Mouse (Mus musculus) lung, embryonic 15.5 days (tissue): ENCODE measurements around the gene Ano1. TPM values are rescaled to one million over a fixed set of nuclear protein-coding genes. Genes with fewer than 3 reads are reported as not detected.
A peak's percentile ranks its signal among the peaks of the same experiment; 100 is the strongest.

Experiments used
- ATAC-seq: fragments of 200-750 bp; cut with Nextera tagmentation; 2 replicates; pipeline ENCODE4 v1.8.0; 2017; ENCODE audit warnings: moderate number of reproducible peaks, borderline replicate concordance; ENCODE audit not compliant: low FRiP score, low TSS enrichment; ENCODE audit errors: extremely low read depth
- H3K27ac ChIP-seq: fragments of 300-500 bp; sonication (generic); 2 replicates; pipeline ENCODE4 v1.5.1; 2015; ENCODE audit warnings: moderate library complexity, mild to moderate bottlenecking, inconsistent platforms
- H3K27me3 ChIP-seq: fragments of 300-500 bp; sonication (generic); 2 replicates; pipeline ENCODE4 v1.6.1; 2015; ENCODE audit warnings: inconsistent platforms
- H3K36me3 ChIP-seq: fragments of 300-500 bp; sonication (generic); 2 replicates; pipeline ENCODE4 v1.6.1; 2015; ENCODE audit warnings: inconsistent platforms
- H3K4me1 ChIP-seq: fragments of 300-500 bp; sonication (generic); 2 replicates; pipeline ENCODE4 v1.6.1; 2015; ENCODE audit warnings: inconsistent platforms
- H3K4me2 ChIP-seq: fragments of 300-500 bp; sonication (generic); 2 replicates; pipeline ENCODE4 v1.6.1; 2015; ENCODE audit warnings: inconsistent platforms, mild to moderate bottlenecking, moderate library complexity
- H3K4me3 ChIP-seq: fragments of 300-500 bp; sonication (generic); 2 replicates; pipeline ENCODE4 v1.5.1; 2015; ENCODE audit warnings: mild to moderate bottlenecking, inconsistent platforms
- H3K9ac ChIP-seq: fragments of 300-500 bp; sonication (generic); 2 replicates; pipeline ENCODE4 v1.6.1; 2015; ENCODE audit warnings: inconsistent platforms
- H3K9me3 ChIP-seq: fragments of 300-500 bp; sonication (generic); 2 replicates; pipeline ENCODE4 v1.6.1; 2016; ENCODE audit warnings: inconsistent platforms
- WGBS: fragments of 180-500 bp; shearing (Covaris S2); methylation state at CpG from one replicate; pipeline ENCODE4 v1.1.7; 2015; 5-methylcytosine and 5-hydroxymethylcytosine counted together
- polyA plus RNA-seq: library from polyadenylated mRNA; unstranded; fragments of >200 nt; fragmentation: Nextera tagmentation; extraction: Ambion mirVana; gene quantifications from 2 replicates; pipeline ENCODE4 v1.2.1, GENCODE M21; 2015

Ano1 gene
- polyA plus RNA-seq, 1 experiment from 2014 or later = 90.2 TPM

DNA sequence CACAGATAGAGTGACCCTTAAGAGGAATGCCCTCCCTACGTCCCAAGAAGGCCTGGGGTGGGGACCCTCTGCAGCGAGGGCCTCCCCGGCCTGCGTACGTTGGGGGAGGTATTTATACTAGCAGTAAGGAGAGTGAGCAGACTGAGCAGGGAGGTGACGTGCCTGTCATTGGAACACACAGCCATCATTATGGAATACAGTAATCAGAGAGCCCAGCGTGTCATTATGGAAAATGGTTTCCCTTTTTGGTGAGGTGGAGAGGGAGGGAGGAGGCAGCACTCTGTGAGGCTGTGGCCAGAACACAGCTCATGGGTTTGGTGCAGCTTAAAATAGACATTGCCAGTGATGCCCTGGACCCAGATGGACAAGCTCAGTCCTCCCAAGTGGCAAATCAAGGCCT, 11.1 kb downstream of the Ano1 start:
- Histone ChIP-seq H3K4me1 (peaks cover 51% of the 10 kb centered on the region), H3K27me3 (peaks cover 4% of the 10 kb centered on the region; the same call in 1 of the 2 replicates), H3K36me3 (no peaks in the 10 kb centered on the region), H3K27ac (peak overlapping the region; percentile 67), H3K4me3 (no peak overlapping the region), H3K9me3 (no peaks in the 10 kb centered on the region), H3K4me2 (no peak overlapping the region), H3K9ac (no peak overlapping the region)
- WGBS = 20% methylated on average over 7 of the region's 7 CpGs
- no peak for ATAC-seq

DNA sequence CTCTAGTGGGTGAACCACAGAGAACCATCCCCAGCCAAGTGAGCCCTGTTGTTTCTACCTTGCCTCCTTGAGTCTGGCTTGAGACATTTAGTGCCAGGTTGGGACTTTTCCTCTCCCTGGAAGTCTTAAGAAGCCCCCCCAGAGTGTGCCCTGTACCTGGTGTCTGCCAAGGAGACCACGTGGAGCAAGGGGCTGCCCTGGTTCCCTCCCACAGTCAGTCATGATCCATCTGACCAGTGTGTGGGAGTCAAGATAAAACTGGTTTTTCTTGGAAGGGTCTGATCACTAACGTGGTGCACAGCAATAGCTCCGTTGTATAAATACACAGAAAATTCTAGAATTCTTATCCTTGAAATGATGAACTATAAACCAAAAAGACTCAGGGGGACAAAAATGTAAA, 12.0 kb downstream of the Ano1 start:
- no peak overlapping the region for H3K9ac ChIP-seq
- no peaks in the 10 kb centered on the region for H3K36me3 ChIP-seq
- H3K9me3 ChIP-seq = no peaks in the 10 kb centered on the region
- no peak overlapping the region for H3K4me2 ChIP-seq
- H3K27ac ChIP-seq = peak overlapping the region; percentile 77; the same call in 1 of the 2 replicates
- WGBS = 3% methylated on average over 3 of the region's 3 CpGs
- peaks cover 9% of the 10 kb centered on the region; the same call in 1 of the 2 replicates for H3K27me3 ChIP-seq
- H3K4me3 ChIP-seq = no peak overlapping the region
- H3K4me1 ChIP-seq = peaks cover 51% of the 10 kb centered on the region
- 0 out of 2 replicates have a peak, but pooled peaks have one; percentile 23 for ATAC-seq

DNA sequence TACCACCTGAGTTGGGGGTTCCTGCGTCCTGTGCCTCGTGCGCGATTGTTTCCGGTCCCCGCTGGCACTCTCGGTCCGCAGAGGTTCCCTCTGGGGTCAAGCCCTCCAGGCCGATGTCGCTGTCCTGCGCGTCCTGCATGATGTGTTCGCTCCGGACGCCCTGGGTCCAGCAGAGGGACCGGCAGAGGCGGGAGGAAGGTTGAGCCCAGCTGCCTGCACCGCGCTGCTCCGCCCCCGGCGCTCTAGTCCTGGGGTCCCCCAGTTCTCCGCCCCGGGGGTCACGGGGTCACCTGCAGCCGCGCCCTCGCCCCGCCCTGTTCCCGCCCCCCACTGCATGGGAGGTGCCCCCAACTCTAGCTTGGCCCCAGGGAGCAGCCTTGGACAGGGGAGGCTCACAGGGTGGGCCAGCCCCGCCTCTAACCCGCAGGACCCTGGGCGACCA, 13.4 kb downstream of the Ano1 start:
- ATAC-seq = peak; percentile 68; the same call in 1 of the 2 replicates
- Histone ChIP-seq H3K27ac (no peak overlapping the region), H3K4me3 (peak overlapping the region; percentile 37), H3K4me1 (peaks cover 50% of the 10 kb centered on the region), H3K9ac (peak overlapping the region; percentile 18), H3K9me3 (no peaks in the 10 kb centered on the region), H3K27me3 (peaks cover 9% of the 10 kb centered on the region; the same call in 1 of the 2 replicates), H3K36me3 (no peaks in the 10 kb centered on the region), H3K4me2 (peak overlapping the region; percentile 62)
- 2% methylated on average over 33 of the region's 33 CpGs for WGBS

DNA sequence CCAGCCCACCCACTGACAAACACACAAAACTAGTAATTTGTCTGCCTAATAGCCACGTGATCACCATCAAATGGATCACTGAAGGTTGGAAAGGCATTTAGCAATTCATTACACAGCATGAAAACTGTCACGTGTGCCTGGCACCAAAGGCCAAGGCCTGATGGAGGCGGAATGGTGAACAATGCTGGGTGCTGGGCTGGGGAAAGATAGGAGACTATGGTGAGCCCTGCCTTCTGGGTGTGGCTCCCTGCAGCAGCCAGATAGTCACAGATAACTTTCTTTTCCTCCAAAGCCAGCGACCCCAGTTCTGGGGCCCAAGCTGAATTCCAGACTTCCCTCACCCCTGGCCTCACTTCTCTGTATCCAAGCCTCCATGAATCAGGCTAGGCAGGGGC, 19.9 kb downstream of the Ano1 start:
- H3K27ac ChIP-seq = no peak overlapping the region
- no peak for ATAC-seq
- no peak overlapping the region for H3K4me2 ChIP-seq
- H3K9ac ChIP-seq = no peak overlapping the region
- peaks cover 10% of the 10 kb centered on the region; the same call in 1 of the 2 replicates for H3K4me1 ChIP-seq
- H3K4me3 ChIP-seq = no peak overlapping the region
- WGBS = 40% methylated on average over 4 of the region's 4 CpGs
- H3K36me3 ChIP-seq = no peaks in the 10 kb centered on the region
- no peaks in the 10 kb centered on the region for H3K9me3 ChIP-seq
- H3K27me3 ChIP-seq = peaks cover 5% of the 10 kb centered on the region; the same call in 1 of the 2 replicates

DNA sequence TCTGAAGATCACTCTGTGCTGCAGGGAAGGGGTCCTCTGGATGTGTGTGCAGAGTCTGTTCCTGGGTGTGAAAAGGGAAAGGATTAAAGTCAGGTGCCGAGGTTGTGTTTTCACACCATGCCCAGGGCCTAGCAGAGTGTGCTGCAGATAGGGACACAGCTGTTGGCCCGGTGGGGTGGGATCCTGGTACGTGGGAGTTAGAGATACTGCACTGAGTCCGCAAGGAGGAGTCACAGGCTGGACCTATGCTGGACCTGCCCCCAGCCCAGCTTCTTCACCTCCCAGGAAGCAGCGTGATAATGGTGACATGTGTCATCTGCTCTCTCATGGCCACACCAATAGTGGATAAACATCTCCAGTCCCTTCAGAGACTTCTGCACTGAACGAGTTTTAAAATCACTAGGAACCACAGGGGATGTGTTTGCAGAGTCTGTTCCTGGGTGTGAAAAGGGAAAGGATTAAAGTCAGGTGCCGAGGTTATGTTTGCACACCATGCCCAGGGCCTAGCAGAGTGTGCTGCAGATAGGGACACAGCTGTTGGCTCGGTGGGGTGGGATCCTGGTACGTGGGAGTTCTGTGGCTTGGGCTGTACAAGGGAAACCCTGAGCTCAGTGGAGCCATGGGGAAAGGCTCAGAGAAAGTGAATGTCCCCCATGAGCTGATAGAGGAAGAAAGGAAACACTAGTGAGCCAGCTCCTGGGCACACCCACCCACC, 20.4 kb downstream of the Ano1 start:
- peak; percentile 57; the same call in 1 of the 2 replicates for ATAC-seq
- Histone ChIP-seq H3K27me3 (peaks cover 5% of the 10 kb centered on the region; the same call in 1 of the 2 replicates), H3K4me1 (peaks cover 9% of the 10 kb centered on the region; the same call in 1 of the 2 replicates), H3K27ac (no peak overlapping the region), H3K9ac (no peak overlapping the region), H3K4me3 (no peak overlapping the region), H3K4me2 (no peak overlapping the region), H3K36me3 (no peaks in the 10 kb centered on the region), H3K9me3 (no peaks in the 10 kb centered on the region)
- WGBS = 24% methylated on average over 9 of the region's 9 CpGs

DNA sequence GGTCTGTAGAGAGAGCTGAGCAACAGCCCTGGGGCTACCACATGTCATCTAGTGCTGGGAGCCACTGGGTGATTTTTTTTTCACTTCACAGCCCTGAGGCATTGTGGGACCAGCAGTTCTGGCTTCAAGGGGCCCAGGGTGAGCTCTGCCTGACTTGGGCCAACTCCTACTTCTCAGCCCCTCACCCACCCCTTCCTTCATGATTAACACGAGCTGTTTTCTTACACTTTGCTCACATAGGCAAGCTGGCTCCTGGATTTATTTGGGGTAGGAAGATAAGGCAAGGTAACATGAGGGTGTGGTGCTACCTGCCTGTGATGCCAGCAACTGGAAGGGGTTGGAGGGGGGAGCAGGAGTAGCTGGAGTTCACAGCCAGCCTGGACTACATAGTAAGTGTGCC, 27.5 kb downstream of the Ano1 start:
- WGBS = 32% methylated on average over 1 of the region's 1 CpGs

DNA sequence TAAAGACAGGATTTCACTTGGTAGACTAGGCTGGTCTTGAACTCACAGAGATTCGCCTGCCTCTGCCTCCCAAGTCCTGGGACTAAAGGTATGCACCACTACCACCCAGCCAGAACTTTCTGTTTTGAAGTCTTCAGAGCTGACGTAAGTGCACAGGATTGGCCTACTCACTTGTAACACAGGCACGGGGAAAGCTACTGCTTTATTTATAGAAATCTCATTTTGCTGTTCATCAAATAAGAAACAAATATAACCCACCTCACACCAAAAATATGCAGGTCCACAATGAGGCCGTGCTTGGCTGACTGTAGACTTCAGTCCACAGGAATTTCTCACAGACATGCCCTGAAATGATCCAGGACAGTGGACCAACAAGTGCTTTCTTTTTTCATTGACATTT, 31.8 kb downstream of the Ano1 start:
- no peak for ATAC-seq
- no peak overlapping the region for H3K27ac ChIP-seq
- no peaks in the 10 kb centered on the region for H3K36me3 ChIP-seq
- no peaks in the 10 kb centered on the region for H3K27me3 ChIP-seq
- no peak overlapping the region for H3K4me2 ChIP-seq
- no peak overlapping the region for H3K4me3 ChIP-seq
- H3K9me3 ChIP-seq = no peaks in the 10 kb centered on the region
- no peaks in the 10 kb centered on the region for H3K4me1 ChIP-seq
- 74% methylated on average over 4 of the region's 4 CpGs for WGBS
- H3K9ac ChIP-seq = no peak overlapping the region

More for the DNA sequence above, 27.5 kb downstream of the Ano1 start:
- no peak overlapping the region for H3K4me2 ChIP-seq
- no peak overlapping the region for H3K9ac ChIP-seq
- ATAC-seq = no peak
- H3K36me3 ChIP-seq = no peaks in the 10 kb centered on the region
- no peaks in the 10 kb centered on the region for H3K9me3 ChIP-seq
- H3K27ac ChIP-seq = no peak overlapping the region
- H3K4me1 ChIP-seq = no peaks in the 10 kb centered on the region
- H3K4me3 ChIP-seq = no peak overlapping the region
- H3K27me3 ChIP-seq = no peaks in the 10 kb centered on the region

DNA sequence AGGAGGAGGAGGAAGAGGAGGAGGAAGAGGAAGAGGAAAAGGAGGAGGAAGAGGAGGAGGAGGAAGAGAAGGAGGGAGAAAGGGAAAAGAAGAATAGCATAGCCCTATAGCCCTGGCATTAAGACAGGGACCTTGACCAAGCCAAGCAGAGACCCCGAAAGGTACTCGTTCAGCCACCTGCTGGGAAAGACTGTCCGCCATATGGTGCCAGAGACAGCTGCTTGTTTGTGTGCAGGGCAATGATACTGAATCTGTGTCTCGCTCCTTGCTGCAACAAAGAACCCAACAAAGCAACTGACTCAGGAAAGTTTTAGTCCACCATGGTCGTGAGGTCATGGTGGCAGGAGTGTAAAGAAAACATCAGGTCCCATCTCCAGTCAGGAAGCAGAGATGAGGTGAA, 34.0 kb downstream of the Ano1 start:
- Histone ChIP-seq H3K4me3 (no peak overlapping the region), H3K4me2 (no peak overlapping the region), H3K4me1 (no peaks in the 10 kb centered on the region), H3K9me3 (no peaks in the 10 kb centered on the region), H3K27me3 (no peaks in the 10 kb centered on the region), H3K27ac (no peak overlapping the region), H3K9ac (no peak overlapping the region), H3K36me3 (no peaks in the 10 kb centered on the region)
- 87% methylated on average over 5 of the region's 5 CpGs for WGBS
- ATAC-seq = no peak

DNA sequence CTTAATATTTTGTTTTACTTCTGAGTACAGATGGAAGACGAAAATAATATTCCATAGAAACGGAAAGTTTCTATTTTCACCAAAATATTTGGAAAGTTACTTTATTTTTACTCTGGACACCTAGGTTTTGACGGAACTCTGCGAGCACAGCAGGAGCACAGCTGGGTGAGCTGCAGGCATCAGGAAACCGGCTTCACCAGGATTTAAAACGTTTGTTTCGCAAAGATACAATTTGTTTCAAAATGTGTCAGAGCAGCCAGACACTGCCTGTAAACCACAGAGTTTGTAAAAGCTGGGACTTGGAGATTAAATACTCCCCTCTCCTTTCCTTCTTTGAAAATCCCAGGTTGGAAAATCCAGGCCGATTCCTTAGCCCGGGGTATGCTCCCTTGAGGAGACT, 53.9 kb downstream of the Ano1 start:
- Histone ChIP-seq H3K36me3 (no peaks in the 10 kb centered on the region), H3K4me1 (no peaks in the 10 kb centered on the region), H3K4me3 (no peak overlapping the region), H3K27me3 (no peaks in the 10 kb centered on the region), H3K9ac (no peak overlapping the region), H3K27ac (no peak overlapping the region), H3K9me3 (no peaks in the 10 kb centered on the region), H3K4me2 (no peak overlapping the region)
- 66% methylated on average over 9 of the region's 9 CpGs for WGBS
- no peak for ATAC-seq

DNA sequence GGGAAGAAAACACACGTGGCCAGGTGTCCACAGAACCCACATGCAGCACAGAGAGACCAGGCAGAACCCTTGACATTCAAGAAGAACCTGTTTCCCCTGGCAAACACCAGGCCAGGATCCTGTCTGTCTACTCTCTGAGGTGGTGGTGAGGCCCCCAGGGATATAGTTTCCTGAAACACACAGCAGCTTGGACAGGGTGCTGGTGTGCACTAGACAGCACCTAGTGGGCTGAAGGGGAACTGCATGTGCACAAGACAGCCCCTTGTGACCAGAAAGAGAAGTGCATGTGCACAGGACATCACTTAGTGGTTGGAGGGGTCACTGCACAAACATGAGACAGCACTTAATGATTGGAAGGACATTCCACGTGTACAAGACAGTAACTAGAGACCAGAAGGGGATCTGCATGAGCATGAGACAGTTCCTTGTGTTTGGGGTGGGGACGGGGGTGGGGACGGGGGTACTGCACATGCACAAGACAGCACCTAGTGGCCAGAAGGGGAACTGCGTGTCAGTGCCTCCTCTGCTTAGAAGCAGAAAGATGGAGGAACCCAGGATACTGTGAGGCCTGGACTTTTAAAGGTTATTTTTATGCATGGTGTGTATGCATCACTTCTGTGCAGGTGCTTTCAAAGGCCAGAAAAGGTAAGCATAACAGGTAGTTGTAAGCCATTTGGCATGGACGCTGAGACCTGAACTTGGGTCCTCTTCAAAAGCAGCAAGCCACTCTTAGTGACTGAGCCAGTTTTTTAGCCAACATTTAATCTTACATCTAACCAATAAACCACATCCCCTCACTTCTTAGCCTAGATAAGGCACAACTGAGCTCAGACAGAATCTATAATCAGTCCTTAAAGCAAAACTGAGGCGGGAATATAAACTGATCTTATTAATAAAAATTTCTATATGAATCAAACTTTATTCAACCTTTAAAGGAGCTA, 54.7 kb downstream of the Ano1 start:
- WGBS = 73% methylated on average over 7 of the region's 7 CpGs
- Histone ChIP-seq H3K4me2 (no peak overlapping the region), H3K4me1 (no peaks in the 10 kb centered on the region), H3K27me3 (no peaks in the 10 kb centered on the region), H3K9me3 (no peaks in the 10 kb centered on the region), H3K36me3 (no peaks in the 10 kb centered on the region), H3K4me3 (no peak overlapping the region), H3K9ac (no peak overlapping the region), H3K27ac (no peak overlapping the region)
- no peak for ATAC-seq

DNA sequence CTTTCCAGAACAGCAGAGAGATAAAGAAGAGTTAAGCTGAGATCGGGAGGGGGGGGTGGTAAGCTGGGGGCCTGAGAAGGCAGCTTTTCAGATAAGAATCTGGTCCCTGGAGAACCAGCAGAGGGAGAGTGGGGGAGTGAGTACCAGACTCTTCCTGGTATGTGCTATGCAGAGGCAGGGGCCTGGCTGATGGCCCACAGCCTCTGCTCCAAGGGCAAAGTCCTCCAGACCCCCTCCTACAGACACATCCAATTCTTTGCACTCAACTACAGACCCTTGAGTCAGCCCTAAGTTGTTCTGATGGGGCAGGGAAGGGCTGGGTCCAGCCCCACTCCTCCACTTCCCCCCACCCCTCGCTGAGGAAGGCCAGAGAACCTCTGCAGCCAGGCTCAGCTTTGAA, 61.9 kb downstream of the Ano1 start:
- ATAC-seq = no peak
- Histone ChIP-seq H3K27ac (peak overlapping the region; percentile 66), H3K27me3 (no peaks in the 10 kb centered on the region), H3K4me3 (no peak overlapping the region), H3K4me1 (peaks cover 21% of the 10 kb centered on the region), H3K9me3 (no peaks in the 10 kb centered on the region), H3K36me3 (no peaks in the 10 kb centered on the region), H3K4me2 (no peak overlapping the region), H3K9ac (no peak overlapping the region)
- 22% methylated on average over 2 of the region's 2 CpGs for WGBS

DNA sequence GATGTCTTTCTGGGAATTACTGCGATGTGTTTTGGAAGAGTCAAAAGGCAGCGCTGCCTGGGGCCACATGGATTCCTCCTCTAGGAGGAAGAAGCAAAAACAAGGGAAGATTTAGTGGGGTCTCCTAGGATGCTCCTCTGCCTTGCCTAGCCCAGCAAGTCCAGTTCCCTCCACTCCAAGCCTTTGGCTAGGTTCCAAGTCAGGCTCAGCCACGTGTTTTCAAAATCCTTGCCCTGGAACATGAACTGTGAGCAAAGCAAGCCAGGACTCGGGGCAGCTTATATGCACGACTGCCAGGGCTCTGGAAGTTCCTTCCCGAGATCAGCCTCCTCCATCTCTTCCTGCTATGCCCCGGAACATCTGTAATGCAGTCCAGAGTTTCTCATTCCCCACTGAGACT, 62.6 kb downstream of the Ano1 start:
- Histone ChIP-seq H3K9ac (no peak overlapping the region), H3K27me3 (no peaks in the 10 kb centered on the region), H3K9me3 (no peaks in the 10 kb centered on the region), H3K4me3 (no peak overlapping the region), H3K4me1 (peaks cover 27% of the 10 kb centered on the region), H3K4me2 (no peak overlapping the region), H3K36me3 (no peaks in the 10 kb centered on the region), H3K27ac (peak overlapping the region; percentile 66)
- WGBS = 29% methylated on average over 7 of the region's 7 CpGs
- ATAC-seq = no peak
